Mouse (Mus musculus) 3134 (cell line): Measurements from ENCODE around the gene Spon1.

Experiments
- DNase-seq: peaks from one replicate; pipeline ENCODE4 v3.0.0-alpha.2; 2011; ENCODE audit warnings: low spot score; ENCODE audit not compliant: insufficient read length; ENCODE audit errors: extremely low read depth

Gene Spon1

DNA sequence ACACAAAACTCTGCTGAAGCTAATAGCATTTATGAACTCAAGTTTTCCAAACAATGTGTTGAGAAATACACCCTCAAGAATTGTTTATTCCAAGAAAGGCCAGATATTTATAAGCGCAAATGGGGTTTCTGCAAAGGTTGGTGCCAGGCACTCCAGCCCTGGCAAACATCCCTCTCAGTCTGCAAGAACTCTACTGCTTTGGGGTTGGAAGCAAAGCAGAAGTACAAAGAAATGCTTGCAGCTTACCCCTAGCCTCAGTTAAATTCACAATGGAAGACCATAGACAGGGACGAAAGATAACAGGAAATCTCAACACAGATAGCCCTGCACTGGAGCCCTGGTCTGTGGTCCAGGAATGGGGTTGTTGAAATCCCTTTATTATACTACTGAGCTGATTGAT, 135.7 kb downstream of the Spon1 start:
- DNase-seq = no peak

GRCm38 (mm10) chr7:113901941-113902515, 136.2 kb downstream of the Spon1 start:
- no peak for DNase-seq

- DNase-seq = no peak
These were observed 137.5 kb downstream of the Spon1 start for GRCm38 (mm10) chr7:113903127-113903827.

DNA sequence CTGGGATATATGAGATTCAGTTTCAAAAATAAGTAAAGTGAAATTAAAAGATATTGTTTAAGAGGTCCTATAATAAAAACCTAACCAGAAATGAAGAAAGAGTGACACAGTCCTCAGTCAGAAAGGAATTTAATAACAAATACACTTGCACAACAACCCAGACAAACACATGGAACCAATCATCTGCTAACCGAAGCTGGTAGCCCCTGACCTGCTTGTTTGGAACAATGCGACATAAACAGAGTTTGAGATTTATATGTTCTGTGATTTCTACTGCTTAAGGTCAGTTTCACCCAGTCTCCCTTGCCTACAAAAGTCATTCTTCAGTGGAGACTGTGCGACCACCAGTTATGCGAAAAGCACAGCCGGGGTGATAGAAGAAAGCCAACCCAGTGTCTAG, 138.1 kb downstream of the Spon1 start:
- DNase-seq = no peak

- no peak for DNase-seq
These were observed 138.6 kb downstream of the Spon1 start for GRCm38 (mm10) chr7:113904348-113904895.

GRCm38 (mm10) chr7:113909161-113909825, 143.5 kb downstream of the Spon1 start:
- no peak for DNase-seq

DNA sequence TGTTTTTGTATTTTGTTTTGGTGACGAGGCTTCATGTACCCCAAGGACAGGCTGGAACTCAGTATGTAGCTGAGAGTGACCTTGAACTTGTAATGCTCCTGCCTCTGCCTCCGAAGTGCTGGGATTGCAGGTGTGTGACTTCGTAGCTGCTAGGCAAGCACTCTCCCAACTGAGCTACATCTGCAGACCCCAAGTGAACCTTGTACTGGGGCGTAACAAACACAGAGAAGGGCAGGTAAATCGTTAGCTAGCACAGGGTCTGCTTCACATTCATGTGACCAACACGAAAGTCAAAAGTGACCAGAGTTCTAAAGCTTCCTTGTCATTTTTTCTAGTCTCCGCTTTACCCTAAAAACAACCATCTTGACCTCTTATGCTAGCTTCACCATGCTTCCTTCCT, 145.1 kb downstream of the Spon1 start:
- no peak for DNase-seq

DNA sequence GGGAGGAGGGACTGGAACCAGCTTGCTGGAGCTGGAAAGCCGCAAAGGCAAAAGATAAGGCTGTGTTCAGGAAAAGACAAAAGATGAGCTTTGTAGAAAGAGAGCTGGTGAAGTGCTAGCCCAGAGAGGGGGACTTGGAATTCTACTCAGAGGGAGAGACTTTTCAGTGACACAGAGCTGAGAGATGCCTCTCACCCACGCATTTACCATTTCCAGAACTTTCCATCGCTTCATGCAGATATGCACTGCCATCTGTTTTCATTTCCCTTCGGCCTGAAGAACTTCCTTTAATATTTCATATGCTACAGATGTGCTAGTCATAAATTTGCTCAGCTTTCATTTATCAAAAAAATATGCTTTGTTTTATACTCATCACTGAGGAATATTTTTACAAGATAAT, 150.1 kb downstream of the Spon1 start:
- DNase-seq = no peak

DNA sequence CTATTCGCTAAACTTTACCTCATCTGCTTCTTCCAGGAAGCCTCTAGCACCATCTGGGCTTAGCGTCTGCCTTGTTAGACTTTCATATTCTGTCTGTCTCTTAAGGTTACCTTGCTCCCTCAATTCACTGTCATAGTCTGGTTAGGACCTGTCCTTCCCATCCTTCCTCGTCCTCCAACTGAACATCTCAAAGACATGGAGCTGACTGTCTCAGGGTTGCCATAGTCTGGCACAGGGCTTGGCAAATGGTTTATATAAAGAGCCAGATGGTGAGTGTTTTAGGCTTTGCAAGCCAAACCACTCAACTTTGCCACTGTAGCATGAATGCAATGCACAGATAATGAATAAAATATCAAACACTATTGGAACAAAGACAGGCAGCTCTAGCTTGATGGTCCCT, 153.1 kb downstream of the Spon1 start:
- DNase-seq = no peak

DNA sequence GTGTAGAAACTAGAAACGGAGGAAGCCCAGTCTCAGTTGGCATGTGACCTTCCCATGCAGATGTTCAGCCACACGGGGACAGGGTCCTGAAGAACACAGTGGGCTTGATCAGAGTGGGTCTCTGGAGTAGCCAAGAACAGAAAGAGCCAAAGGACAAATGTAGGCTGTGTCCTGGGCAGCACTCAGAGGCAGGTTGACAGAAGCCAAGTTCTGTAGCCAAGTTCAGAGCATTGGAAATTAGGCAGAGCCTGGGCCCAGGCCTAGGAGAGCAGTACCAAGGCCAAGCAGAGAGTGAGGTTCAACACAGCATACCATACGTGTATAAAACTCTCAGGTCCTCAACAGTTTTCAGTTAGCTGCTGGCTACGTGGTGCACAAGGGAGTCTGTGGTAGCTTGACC, 153.7 kb downstream of the Spon1 start:
- DNase-seq = no peak

DNA sequence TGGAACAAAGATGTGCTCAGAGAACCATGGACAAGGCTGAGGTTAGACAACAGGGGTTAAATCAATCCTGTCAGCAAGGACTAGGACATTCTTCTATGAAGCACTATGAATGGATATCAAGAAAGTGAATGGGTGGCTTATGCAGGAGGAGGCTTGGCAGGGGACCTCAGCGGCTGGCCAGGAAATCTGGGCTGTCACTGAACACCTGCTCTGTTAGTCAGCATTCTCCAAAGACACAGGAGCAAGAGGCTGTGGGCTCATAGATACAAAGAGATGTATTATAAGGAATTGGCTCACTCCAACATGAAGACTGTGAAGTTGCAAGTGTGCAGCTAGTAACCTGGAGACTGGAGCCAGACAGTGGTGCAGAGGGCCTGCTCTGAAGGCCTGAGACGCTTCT, 154.3 kb downstream of the Spon1 start:
- DNase-seq = no peak

- DNase-seq = no peak
These were observed 158.8 kb downstream of the Spon1 start for GRCm38 (mm10) chr7:113924561-113924960.

- DNase-seq = no peak
These were observed 185.1 kb downstream of the Spon1 start for GRCm38 (mm10) chr7:113950888-113951287.

- DNase-seq = no peak
These were observed 189.6 kb downstream of the Spon1 start for GRCm38 (mm10) chr7:113955431-113955830.

DNA sequence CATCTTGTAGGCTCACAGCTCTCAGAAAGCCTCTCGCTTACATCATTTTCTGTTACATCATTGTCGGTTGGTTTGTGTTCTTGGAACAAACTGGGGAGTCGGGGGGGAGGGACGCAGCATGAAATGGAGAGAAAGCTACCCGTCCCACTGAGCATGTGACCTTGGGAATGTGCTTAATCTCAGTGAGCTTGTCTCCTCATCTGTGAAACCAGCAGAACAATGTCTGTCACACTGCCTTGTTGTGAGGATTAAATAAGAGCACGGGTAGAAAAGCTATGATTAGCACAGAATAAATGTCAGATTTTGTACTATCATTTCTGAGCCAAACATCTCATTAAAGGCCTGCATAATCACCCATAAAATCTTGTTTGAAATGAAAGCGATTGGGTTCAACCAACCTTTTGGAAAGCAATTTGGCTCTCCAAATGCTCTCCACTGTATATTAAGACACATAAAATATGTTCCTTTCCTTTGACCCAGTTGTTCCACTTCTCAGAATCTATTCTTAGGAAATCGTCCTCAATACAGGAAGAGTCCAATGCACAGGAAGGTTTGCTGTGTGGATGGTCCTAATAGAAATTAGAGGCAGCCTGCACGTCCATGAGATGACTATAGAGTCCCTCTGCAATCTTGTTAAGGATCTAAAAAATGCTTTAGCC, 195.2 kb downstream of the Spon1 start:
- DNase-seq = no peak

DNA sequence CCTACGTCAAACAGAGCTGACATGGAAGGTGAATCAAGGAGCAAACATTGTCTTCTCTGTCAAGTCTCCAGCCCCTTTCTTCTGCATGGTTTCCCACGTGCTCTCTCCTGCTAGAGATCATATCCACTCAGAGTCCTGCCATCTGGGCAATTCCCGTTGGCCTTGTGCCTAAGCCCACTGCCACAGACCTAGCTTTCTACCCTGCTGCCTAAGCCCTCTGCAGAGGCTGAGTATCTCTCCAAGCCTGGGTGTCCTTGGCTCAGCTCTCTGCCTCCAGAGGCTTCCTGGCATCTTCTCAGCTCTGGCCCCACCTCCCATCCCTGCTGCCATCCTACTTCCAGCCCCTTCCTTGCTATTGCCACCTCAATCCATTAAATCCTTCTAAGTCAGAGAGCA, 195.7 kb downstream of the Spon1 start:
- no peak for DNase-seq

DNA sequence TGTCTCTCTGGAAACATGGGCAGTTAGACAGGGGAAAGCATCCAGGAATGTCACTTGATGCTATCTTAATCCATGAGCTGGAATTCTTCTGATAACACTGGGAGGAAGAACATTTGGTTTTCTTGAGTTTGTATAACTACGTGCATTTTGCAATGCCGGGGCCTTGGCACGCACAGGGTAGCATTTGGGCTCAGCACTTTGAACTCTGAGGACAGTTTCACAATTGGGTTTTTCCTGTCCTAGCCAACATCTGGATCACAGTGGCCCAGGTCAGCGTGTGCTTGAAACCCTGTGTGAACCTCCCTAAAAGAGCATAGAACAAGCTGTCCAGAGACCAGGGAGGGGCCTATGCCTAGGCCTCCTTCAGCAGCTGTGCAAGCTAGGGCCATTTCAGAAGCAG, 196.3 kb downstream of the Spon1 start:
- DNase-seq = no peak

GRCm38 (mm10) chr7:113963766-113964165, 198.0 kb downstream of the Spon1 start:
- DNase-seq = no peak

- no peak for DNase-seq
These were observed 199.8 kb downstream of the Spon1 start for GRCm38 (mm10) chr7:113965625-113966024.

- DNase-seq = no peak
These were observed 203.4 kb downstream of the Spon1 start for GRCm38 (mm10) chr7:113969182-113969581.

DNA sequence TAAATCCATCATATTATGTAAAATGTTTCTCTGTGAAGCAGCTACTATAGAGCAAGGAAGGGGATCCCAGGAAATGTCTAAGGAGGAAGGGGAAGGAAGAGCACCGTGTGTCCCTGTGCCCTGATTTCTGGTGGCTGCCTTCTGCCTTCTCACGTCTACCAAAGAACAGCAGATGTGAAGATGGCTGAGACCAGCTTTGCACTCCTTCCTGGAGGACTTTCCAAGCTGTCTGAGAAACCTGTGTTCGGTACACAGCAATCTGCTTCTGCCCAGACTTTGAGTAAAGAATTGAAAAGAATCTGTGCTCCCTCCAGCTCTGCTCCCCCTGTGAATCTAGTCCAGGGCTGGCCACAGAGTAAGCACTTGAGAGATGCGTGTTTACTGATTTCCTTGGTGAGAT, 206.7 kb downstream of the Spon1 start:
- no peak for DNase-seq
